Mouse (Mus musculus) lung, postnatal 0 days (tissue): ENCODE results near the gene 1700020N01Rik.

Experiments
- CTCF ChIP-seq: IDR thresholded peaks from 2 replicates; pipeline ENCODE4 v1.5.1; 2016; ENCODE audit warnings: antibody characterized with exemption, mild to moderate bottlenecking
- EP300 ChIP-seq: IDR thresholded peaks from 2 replicates; pipeline ENCODE4 v1.6.1; 2016; ENCODE audit warnings: antibody characterized with exemption, mild to moderate bottlenecking, control low read depth

- TF ChIP-seq CTCF (no peak), EP300 (no peak)
Observed at GRCm38 (mm10) chr10:21554896-21555580, 37.9 kb upstream of the 1700020N01Rik start.
